Mouse (Mus musculus) testis, postnatal 14 days (tissue): ENCODE measurements around the gene Rad54l.

Source experiments
- DNase-seq: peaks from one replicate; pipeline ENCODE4 v3.0.0; 2021; ENCODE audit warnings: low spot score

Rad54l gene

DNA sequence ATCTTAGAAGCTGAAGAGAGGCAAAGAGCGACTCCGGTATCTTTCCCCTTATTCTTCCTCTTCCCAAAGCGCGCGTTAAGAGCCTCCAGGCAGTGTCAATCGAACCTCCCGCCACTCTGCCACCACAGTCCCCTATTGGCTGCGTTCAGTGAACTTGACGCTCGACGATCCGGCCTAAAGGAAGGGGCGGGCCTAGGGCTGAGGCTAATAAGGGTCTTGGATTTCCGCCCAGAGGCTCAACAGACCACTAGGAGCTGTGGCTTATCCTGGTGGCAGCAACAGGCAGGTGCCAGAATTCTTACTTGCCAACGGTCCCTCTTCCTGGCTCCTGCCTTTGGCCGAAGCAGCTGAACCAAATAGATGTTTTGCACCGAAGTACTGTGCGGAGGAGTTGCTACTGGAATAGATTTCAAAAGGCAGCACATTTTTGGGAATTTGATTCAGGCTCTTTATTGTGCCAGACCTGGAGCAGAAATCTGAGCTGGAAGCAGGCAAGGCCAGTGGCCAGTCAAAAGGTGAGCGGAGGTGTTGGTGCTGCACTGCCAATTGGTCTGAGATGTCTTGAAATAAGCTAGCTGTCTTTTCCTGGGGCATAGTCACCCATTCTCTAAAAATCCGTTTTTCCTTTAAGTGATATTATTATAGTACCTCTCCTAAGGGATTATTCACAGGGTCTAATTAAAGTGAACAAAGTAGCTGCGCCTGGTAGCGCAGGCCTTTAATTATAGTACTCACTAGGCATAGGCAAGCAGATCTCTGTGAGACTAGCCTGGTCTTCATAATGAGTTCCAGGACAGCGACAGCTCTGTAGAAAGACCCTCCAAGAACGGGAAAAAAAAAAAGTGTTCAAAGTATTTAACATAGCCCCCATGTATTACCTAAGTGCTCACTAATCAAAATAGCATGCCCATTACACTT lies at the start of gene Rad54l, which contains the start of gene Pomgnt1:
Gene Rad54l, minus strand, starts transcription at position 89 of the 918 bp plus-strand sequence.
Gene Pomgnt1, plus strand, starts transcription at position 239 of the 918 bp plus-strand sequence.
- peak; percentile 90 for DNase-seq

DNA sequence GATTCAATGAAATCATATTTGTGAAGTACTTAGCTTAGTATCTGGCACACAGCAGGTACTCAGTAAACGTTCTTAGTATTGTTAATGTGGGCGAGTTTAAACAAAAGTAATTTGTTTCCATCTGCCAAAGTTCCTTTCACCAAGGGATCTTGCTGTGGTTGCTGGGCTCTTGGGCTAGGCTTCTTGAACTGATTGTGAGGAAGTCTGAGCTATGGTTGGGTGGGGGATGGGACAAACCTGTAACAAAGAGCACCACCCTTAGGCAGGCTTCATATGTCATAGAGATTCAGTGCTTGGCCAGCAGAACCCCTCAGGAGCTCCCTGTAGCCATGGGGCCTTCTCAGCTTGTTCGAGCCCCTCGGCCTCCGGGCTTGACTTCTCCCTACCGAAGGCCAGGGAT lies 49.6 kb upstream of the Rad54l start, which contains the start of the genes 1700042G07Rik and Gm49337:
Gene 1700042G07Rik, plus strand, starts transcription at position 301 of the 400 bp plus-strand sequence.
Gene Gm49337, plus strand, starts transcription at position 313 of the 400 bp plus-strand sequence.
- DNase-seq = no peak

- DNase-seq = no peak
Observed at GRCm38 (mm10) chr4:116169353-116169672, 45.8 kb upstream of the Rad54l start.

DNA sequence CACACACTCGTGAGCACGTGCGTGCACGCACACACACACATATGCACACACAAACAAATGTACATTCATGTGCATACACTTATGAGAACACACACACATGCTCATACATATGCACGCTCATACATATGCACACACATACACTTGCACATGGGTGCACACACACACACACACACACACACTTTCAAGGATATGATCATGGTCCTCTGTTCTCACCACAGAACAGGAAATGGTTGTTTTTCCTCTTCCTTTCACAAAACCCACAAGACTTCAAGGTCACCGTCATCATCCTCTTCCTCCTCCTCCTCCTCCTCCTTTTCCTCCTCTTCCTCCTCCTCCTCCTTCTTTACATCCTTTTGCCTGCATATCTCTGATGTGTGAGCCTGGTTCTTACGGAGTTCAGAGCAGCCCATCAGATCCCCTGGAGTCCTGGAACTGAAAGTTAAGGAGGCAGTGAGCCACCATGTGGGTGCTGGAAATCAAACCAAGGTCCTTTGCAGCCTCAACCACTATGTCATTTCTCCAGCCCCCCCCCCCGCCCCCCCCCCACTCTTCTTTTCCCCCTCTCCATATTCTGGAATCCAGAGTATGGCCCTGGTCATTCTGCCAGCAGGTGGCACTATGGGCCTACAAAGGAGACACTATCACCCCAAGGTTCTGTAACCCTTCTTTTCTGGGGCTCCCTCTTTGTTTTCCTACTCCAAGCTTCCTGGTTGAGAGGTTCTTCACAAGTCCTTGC lies 45.3 kb upstream of the Rad54l start:
- no peak for DNase-seq

- no peak for DNase-seq
Observed at GRCm38 (mm10) chr4:116167404-116167803, 43.9 kb upstream of the Rad54l start, which contains the start of gene Tspan1. TSS of gene Tspan1 (minus strand) at chr4:116167601.

DNA sequence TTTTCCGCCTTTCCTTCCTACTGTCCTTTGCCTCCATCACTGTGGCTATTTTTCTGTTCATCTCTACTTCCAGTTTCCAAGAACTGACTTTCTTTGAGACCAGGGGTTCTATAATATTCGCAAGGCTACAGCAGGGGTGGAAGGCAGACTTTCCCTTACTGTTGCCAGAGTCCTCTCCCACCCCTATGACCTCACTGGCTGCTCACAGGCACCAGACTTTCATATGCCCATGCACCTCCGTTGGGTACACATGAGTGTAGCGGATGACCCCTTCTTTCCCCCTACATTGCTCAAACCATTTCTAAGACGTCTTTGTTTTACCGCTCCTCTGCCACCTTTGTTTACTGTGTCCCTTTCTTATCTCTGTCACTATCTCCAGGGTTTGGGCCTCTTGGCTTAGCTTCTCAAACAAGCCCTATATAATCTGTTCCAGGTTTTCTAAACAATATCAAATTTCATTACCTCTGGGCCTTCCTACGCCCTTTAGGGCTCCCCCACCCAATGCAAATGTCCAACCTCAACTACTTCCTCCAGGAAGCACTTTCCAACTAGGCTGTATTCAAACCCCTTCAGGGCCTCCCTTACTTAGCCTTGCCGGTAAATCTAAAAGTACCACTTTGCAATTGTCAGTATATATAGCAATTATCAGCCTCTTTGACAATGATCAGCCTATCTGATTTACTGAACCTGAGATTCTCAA lies 42.4 kb upstream of the Rad54l start:
- DNase-seq = no peak

DNA sequence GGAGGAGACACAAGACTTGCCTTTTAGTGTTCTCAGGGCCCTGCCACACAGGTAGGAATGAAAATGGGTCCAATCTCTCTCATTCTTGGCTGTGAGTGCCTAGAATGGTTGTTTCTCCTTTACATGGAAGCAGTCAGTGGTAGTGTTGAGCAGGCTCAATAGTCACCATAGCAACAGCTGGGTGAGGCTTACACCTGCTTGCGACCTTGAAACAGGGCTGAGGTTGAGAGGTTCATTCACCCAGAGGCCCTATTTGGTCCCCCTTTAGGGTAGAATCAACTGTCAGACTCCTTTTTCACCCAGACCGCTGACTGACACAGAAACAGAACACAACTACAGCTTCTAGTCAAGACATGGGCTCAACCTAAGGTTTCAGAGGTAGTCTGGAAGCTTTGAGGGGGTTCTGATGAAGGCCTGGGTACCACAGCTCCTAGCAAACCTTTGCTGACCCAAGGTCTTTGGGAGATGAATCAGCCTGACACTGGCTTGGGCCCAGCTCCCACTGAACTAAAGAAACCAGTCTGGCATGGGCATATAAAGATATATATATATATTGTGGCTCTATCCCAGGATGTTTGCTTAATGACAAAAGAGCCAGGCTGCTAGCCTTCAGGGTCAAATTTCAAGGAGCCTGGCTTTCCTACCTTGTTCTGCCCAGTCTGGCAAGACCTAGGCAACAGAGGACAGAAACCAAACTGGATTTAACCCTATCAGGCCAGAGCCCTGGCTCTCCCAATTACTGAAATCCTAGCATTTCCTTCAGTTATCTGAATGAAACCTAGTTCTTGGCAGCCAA lies 41.5 kb upstream of the Rad54l start:
- no peak for DNase-seq

GRCm38 (mm10) chr4:116162142-116162541 lies 38.7 kb upstream of the Rad54l start:
- no peak for DNase-seq

DNA sequence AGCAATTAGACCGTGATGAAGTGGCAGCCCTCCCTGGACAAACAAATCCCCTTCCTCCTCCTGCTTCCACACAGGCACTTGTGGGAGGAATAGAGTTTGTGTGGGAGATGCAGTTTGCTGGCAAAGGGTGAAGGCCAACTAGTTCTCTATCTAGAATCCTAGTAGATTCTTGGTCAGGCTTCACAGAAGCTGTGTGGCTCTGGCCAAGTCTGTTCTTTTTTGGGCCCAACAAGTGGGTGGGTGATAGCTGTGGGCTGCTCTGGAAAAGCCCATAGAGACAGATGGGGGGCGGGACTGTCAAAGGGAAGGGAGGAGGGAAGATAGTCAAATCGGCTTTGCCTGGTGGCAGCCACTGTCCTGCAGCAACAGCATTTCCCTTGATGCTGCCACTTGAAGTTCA lies 37.3 kb upstream of the Rad54l start:
- DNase-seq = peak; percentile 72

DNA sequence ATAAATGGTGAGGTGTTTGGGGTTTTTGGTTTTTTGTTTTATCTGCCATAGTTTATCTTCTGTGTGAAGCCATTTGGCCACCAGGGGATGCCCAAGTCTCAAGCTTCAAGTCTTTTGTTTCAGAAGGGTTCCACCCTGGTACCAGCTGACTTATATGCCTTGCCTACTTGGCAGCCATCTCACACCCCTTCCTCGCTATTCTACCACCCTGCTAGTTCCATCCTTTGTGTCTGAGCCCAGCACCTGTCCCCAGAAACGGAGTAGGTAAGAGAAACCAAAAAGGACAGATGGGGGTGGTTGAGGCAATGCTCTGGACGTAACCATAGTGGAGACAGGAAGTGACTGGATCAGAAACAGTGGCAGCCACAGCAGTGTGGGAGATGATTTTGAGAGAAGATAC lies 36.4 kb upstream of the Rad54l start:
- no peak for DNase-seq

GRCm38 (mm10) chr4:116157882-116158281 lies 34.4 kb upstream of the Rad54l start:
- no peak for DNase-seq

- DNase-seq = no peak
Observed at GRCm38 (mm10) chr4:116152702-116153101, 29.2 kb upstream of the Rad54l start.

- DNase-seq = no peak
Observed at GRCm38 (mm10) chr4:116151238-116151637, 27.7 kb upstream of the Rad54l start, which contains the start of gene Lurap1. TSS of gene Lurap1 (minus strand) at chr4:116151338.

GRCm38 (mm10) chr4:116150862-116151221 lies 27.4 kb upstream of the Rad54l start:
- no peak for DNase-seq

DNA sequence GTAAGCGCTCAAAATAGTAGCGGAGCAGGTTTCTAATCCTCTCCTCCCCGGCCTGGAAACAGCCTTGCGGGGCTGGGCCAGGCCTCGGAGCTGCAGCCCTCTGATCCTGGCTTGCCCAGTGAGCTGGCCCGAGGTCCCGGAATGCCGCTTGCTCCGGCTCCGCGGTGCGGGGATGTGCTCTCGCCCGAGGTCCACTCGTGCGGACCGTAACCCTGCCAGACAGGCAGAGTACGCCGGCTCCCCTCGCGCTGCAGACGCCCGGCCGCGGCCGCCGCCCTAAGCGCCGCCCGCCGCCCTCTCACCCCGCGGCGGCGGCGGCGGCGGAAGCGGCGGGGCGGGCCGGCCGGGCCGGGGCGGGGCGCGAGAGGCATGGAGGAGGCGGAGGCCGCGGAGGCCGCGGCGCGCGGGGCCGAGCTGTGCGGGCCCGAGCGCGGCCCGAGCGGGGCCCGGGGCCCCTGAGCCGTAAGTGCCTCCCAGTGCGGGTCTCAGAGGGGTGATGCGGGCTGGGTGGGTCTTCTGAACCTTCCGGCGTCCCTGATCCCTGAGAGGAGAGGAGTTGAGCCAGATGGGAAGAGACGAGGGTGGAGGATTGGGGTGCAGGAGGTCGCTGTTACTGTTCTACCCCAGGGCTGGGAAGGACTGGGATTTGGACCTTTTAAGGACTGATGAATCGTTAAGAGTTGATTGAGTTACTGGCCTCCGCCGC lies 26.8 kb upstream of the Rad54l start:
- peak; percentile 67 for DNase-seq

DNA sequence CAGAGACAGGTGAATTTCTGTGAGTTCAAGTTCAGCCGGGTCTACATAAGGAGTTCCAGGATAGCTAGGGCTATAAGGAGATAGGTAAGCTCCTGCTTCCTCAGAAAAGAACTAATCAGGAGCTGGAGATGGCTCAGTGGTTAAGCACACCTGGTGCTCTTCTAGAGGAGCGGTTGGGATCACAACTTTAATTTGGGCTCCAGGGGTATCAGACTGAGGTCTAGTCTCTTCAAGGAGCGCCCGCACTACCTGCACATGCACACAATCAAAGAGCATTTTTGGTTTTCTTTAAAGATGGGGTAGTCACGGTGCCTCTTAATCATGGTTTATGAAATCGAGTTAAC lies 26.3 kb upstream of the Rad54l start:
- DNase-seq = no peak

- DNase-seq = peak; percentile 72
Observed at GRCm38 (mm10) chr4:116143891-116144717, 20.6 kb upstream of the Rad54l start.

GRCm38 (mm10) chr4:116143317-116143811 lies 19.9 kb upstream of the Rad54l start:
- no peak for DNase-seq

- no peak for DNase-seq
Observed at GRCm38 (mm10) chr4:116142269-116142668, 18.8 kb upstream of the Rad54l start.

DNA sequence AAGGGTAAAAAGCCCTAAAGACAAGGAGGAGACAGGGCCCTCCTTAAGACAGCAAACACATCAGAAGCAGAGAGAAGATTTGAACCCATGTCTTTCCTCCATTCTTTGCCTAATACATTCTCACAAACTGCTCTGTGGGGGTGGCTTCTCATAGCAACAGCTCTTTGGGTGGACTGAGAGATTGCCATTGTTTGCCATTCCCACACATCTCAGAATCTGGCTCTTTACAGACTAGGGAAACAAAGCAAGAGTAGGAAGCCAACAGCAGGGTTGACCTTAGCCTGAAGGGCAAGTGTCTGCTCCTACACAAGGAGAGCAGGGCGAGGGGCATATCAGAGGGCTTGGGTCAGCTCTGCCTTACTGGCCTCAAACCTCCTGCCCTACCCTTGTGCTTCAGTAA lies 18.2 kb upstream of the Rad54l start:
- no peak for DNase-seq
